Mouse (Mus musculus) right cerebral cortex, adult 2 months (tissue): Measurements from ENCODE around the gene Ppp1ca.

Experiments used
- DNase-seq, 2 experiments: peaks; one replicate each; pipeline ENCODE4 v3.0.0; 2021 to 2022; ENCODE audit warnings: low spot score in 2 of 2

The Ppp1ca gene

DNA sequence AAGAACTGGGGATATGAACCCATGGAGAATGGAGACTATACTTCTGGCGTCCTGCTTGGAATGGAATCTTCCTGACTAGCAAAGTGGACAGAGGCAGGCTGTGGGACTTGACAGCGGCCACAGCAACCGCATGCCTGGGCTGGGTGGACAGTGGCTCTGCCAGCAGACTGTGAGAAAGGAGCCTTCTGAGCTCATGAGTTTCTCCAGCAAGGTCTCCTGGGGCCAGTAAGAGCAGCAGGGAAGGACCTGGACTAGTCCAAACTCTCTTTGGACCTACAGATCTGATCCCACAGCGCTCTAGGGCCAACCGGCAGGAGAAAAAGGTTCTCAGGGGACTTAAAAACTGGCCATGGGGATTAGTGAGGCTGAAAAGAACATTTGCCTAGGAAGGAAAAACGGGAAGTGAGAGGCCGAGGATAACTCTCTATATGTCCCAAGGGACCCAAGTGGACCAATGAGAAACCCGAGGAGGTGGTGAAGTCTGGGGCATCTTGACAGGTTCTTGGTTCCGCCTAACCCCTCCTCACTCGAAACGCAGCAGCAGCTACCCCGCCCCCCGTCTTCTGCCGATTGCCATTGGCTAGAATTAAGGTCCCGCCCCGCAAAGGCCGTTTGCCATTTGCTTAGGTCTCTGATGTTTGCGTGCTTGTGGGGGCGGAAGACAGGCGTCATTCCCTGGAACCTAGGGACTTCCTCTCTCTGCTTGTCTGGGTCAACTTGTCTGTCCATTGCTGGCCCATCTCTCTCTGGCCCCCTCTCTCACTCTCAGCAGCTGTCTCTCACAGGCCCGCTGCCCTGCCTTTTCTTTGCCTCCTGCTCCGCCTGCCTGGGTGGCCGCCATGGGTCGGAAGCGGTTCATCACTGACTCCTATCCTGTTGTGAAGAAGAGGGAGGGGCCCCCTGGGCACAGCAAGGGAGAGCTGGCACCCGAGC, 39.7 kb downstream of the Ppp1ca start, which contains the start of gene Pold4:
Pold4 (plus strand) TSS at position 647 of the 933 bp plus-strand sequence.
- DNase-seq: peak; percentile 98 to 99

DNA sequence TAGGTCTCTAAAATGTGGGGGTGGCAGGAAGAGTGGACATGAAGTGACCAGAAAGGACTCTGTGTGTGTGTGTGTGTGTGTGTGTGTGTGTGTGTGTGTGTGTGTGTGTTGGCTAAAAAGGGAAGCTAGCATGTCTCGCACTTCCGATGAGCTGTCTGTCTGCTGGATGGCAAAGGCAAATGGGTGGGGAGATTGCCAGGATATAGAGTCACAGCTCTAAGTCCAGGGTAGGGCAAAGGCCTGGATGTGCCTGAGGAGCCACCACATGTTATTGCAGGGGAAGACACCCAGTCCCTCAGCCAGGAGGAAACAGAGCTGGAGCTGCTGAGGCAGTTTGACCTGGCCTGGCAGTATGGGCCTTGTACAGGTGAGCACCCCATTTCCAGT, 40.3 kb downstream of the Ppp1ca start:
- no peak for DNase-seq

DNA sequence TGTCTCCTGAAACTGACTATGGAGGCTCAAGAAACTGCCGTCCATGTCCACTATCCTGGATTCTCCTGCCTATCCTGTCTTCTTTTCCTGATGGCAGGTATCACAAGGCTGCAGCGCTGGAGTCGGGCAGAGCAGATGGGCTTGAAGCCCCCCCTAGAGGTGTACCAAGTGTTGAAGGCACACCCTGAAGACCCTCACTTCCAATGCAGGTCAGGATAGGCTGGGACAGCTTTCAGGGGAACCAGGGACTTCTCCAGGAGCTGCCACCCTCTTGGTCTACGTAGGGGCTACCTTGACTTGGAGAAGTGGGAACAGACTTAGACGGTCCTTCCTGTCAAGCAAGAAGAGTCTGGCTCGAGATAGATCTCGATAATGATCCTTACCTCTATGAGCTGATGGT, 40.8 kb downstream of the Ppp1ca start:
- no peak for DNase-seq

DNA sequence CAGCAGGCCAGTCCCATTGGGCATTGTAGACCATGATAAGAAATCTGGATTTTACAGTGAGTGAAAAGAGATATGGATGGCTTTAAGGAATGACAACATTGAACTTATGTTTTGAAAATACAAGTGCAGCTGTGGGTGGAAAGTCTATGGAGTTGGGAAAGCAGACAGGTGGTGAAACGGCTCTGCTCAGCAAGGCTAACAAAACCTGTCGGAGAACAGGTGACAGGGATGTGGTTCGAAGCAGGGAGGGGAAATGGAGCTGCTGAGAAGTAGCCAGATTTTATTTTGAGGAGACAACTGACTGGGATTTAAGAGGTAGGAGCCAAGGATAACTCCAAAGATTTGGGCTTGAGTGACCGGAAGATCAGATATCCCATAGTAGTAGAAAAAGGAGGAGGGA, 42.7 kb downstream of the Ppp1ca start:
- DNase-seq: no peak

DNA sequence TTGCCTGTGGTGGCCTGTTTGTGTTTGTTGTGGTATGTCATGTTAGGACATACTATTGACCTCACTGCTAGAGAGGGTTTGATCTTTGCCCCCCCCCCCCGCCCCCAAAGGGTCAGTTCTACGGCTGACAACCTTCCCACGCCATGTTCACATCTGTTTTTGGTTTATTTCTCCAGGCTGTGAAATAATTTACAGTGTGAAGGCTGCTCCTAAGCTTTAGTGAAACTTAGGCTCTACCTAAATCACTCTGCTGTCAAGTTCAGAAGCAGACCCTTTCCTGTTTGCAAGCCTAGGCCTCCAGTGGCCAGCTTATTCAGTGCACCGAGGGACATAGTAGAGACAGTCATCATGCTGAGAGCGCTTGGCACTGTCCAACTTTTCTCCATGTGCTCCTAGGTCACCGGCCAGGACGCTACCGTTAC, 48.4 kb downstream of the Ppp1ca start:
- DNase-seq: no peak

DNA sequence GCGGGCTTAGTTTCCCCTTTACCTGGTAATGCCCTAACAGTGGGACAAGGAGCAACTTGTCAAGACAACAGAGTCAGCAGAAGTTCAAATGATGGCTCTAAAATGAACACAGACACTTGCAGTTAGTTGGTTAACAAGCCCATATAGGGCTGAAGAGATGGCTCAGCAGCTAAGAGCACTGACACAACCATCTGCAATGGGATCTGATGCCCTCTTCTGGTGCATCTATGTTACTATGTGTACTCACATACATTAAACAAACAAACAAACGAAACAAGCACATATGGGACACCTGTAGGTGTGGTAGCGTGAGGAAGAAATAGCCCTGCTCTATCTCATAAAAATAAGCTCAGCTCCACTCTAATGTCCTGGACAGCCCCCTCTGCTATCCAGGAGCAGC, 50.6 kb downstream of the Ppp1ca start:
- DNase-seq: no peak

DNA sequence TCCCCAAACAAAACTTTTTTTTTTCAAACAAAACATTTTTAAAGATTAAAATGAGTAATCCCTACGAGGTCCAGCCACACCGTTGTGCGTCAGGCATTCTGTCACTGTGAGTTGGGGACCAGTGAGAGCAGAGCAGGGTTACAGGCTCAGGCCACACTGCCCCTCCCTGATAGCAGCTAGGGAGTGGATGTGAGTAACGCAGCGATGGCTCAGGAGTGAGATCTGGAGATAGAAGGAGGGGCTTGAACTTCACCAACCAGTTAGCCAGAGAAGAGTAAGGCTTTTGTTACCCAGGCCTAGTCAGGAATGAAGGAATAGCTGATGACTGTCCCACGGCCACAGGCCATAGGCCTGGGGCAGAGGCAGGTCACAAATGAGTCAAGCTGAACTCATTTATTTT, 52.9 kb downstream of the Ppp1ca start:
- DNase-seq: no peak
